Mouse (Mus musculus): Measurements from ENCODE around the gene Ubxn7.

The Ubxn7 gene

GRCm38 (mm10) chr16:32384885-32385284 lies 52.8 kb downstream of the Ubxn7 start:
- DNase-seq = no peak

GRCm38 (mm10) chr16:32386826-32387225 lies 54.8 kb downstream of the Ubxn7 start:
- DNase-seq = peak in 1 of 2 experiments; percentile 13

GRCm38 (mm10) chr16:32389049-32389448 lies 57.0 kb downstream of the Ubxn7 start:
- no peak for DNase-seq

- no peak for DNase-seq
These were observed 57.8 kb downstream of the Ubxn7 start for GRCm38 (mm10) chr16:32389841-32390240.

GRCm38 (mm10) chr16:32390882-32391281 lies 58.8 kb downstream of the Ubxn7 start:
- no peak for DNase-seq

GRCm38 (mm10) chr16:32395679-32396540 lies 63.9 kb downstream of the Ubxn7 start:
- no peak for DNase-seq

- DNase-seq = no peak
These were observed 64.4 kb downstream of the Ubxn7 start for GRCm38 (mm10) chr16:32396541-32396835.

GRCm38 (mm10) chr16:32398206-32398605 lies 66.1 kb downstream of the Ubxn7 start:
- DNase-seq = no peak

- no peak for DNase-seq
These were observed 68.2 kb downstream of the Ubxn7 start, which contains the start of gene Tm4sf19 for GRCm38 (mm10) chr16:32400267-32400666. TSS of gene Tm4sf19 (plus strand) at chr16:32400506.

- no peak for DNase-seq
These were observed 69.4 kb downstream of the Ubxn7 start for GRCm38 (mm10) chr16:32401335-32401965.

GRCm38 (mm10) chr16:32402818-32403217 lies 70.8 kb downstream of the Ubxn7 start:
- DNase-seq = no peak

GRCm38 (mm10) chr16:32405716-32406115 lies 73.7 kb downstream of the Ubxn7 start:
- no peak for DNase-seq

GRCm38 (mm10) chr16:32406671-32407070 lies 74.6 kb downstream of the Ubxn7 start:
- DNase-seq = no peak

GRCm38 (mm10) chr16:32407730-32408129 lies 75.7 kb downstream of the Ubxn7 start:
- no peak for DNase-seq

GRCm38 (mm10) chr16:32417457-32417856 lies 85.4 kb downstream of the Ubxn7 start:
- DNase-seq = no peak

- peak; percentile 92 to 95 for DNase-seq
These were observed 87.7 kb downstream of the Ubxn7 start, which contains the start of gene Tctex1d2 for GRCm38 (mm10) chr16:32419517-32420483. TSS of gene Tctex1d2 (plus strand) at chr16:32419702.

- no peak for DNase-seq
These were observed 95.4 kb downstream of the Ubxn7 start for GRCm38 (mm10) chr16:32427506-32427905.

- peak; percentile 88 to 90 for DNase-seq
These were observed 98.5 kb downstream of the Ubxn7 start, which contains the start of gene Pcyt1a for GRCm38 (mm10) chr16:32430474-32431046. TSS of gene Pcyt1a (plus strand) at chr16:32430921.

GRCm38 (mm10) chr16:32431047-32431591 lies 99.1 kb downstream of the Ubxn7 start:
- no peak for DNase-seq

- no peak for DNase-seq
These were observed 99.9 kb downstream of the Ubxn7 start for GRCm38 (mm10) chr16:32431926-32432325.

GRCm38 (mm10) chr16:32433138-32433537 lies 101.1 kb downstream of the Ubxn7 start:
- DNase-seq = no peak

- DNase-seq = no peak
These were observed 102.0 kb downstream of the Ubxn7 start for GRCm38 (mm10) chr16:32434066-32434465.

Data from cerebellum, adult 18-20 months (tissue).